Mouse (Mus musculus): ENCODE results near the gene Mfrp.
"Not testable (repeated sequence)": the region's sequence is repeated elsewhere in the genome, so short reads cannot be mapped to it uniquely, and the experiment has no call there.

Mfrp gene

GRCm38 (mm10) chr9:44106596-44106995 is 5.1 kb downstream of the Mfrp start:
- peak in 1 of 2 experiments; percentile 61 for DNase-seq

- DNase-seq: peak; percentile 62 to 66
Measured at GRCm38 (mm10) chr9:44107110-44107509, 5.6 kb downstream of the Mfrp start, which contains the start of gene C1qtnf5. TSS of gene C1qtnf5 (plus strand) at chr9:44107245.

GRCm38 (mm10) chr9:44107557-44108179 is 6.1 kb downstream of the Mfrp start:
- DNase-seq: peak; percentile 51 to 63

- DNase-seq: no peak
Measured at GRCm38 (mm10) chr9:44108269-44109055, 6.9 kb downstream of the Mfrp start.

- DNase-seq: peak; percentile 78 to 85
Measured at GRCm38 (mm10) chr9:44109360-44110095, 8.0 kb downstream of the Mfrp start.

GRCm38 (mm10) chr9:44111909-44112308 is 10.4 kb downstream of the Mfrp start:
- DNase-seq: not testable (repeated sequence)

- peak; percentile 94 to 98 for DNase-seq
Measured at GRCm38 (mm10) chr9:44113105-44113789, 11.7 kb downstream of the Mfrp start, which contains the start of the genes Gm49380 and Rnf26. TSS of gene Gm49380 (minus strand) at chr9:44113500. TSS of gene Rnf26 (minus strand) at chr9:44113517.

GRCm38 (mm10) chr9:44114453-44114852 is 12.9 kb downstream of the Mfrp start:
- DNase-seq: no peak

GRCm38 (mm10) chr9:44115599-44115998 is 14.1 kb downstream of the Mfrp start:
- DNase-seq: no peak

GRCm38 (mm10) chr9:44116182-44116581 is 14.7 kb downstream of the Mfrp start:
- no peak for DNase-seq

GRCm38 (mm10) chr9:44119011-44119410 is 17.5 kb downstream of the Mfrp start:
- no peak for DNase-seq

- no peak for DNase-seq
Measured at GRCm38 (mm10) chr9:44119948-44120465, 18.5 kb downstream of the Mfrp start.

GRCm38 (mm10) chr9:44124317-44124716 is 22.8 kb downstream of the Mfrp start:
- no peak for DNase-seq

- DNase-seq: no peak
Measured at GRCm38 (mm10) chr9:44125026-44125425, 23.5 kb downstream of the Mfrp start.

GRCm38 (mm10) chr9:44125546-44126428 is 24.3 kb downstream of the Mfrp start:
- peak; percentile 86 to 93 for DNase-seq

- no peak for DNase-seq
Measured at GRCm38 (mm10) chr9:44126746-44127145, 25.2 kb downstream of the Mfrp start.

GRCm38 (mm10) chr9:44127351-44127801 is 25.8 kb downstream of the Mfrp start:
- DNase-seq: no peak

GRCm38 (mm10) chr9:44129633-44130032 is 28.1 kb downstream of the Mfrp start:
- no peak for DNase-seq

GRCm38 (mm10) chr9:44130034-44130433 is 28.5 kb downstream of the Mfrp start:
- peak; percentile 51 for DNase-seq

GRCm38 (mm10) chr9:44130581-44131275 is 29.2 kb downstream of the Mfrp start:
- peak in 1 of 2 experiments; percentile 23 for DNase-seq

- DNase-seq: no peak
Measured at GRCm38 (mm10) chr9:44131276-44131590, 29.7 kb downstream of the Mfrp start.
